Mouse (Mus musculus) hematopoietic stem cell, adult 5-6 weeks (primary cell): ENCODE results near the gene Fahd2a. TPM values are rescaled to one million over a fixed set of nuclear protein-coding genes. Genes with fewer than 3 reads are reported as not detected.
A peak's percentile ranks its signal among the peaks of the same experiment; 100 is the strongest.

Experiments used
- ATAC-seq, 2 experiments: fragments of 125-278 bp in 1 of 2; replicated peaks in 1 of 2; 2 replicates each; pipeline ENCODE4 v1.8.0; 2016 to 2017; ENCODE audit warnings: inconsistent platforms in 2 of 2, mild to moderate bottlenecking in 2 of 2, moderate number of reproducible peaks in 2 of 2, low read depth in 1 of 2, moderate TSS enrichment in 1 of 2; ENCODE audit not compliant: low FRiP score in 2 of 2, poor library complexity in 2 of 2, severe bottlenecking in 2 of 2, insufficient read depth in 1 of 2, low TSS enrichment in 1 of 2
- total RNA-seq: library from RNA; stranded (forward); fragments of 172-1452, 232-1000 nt; gene quantifications from 2 replicates; pipeline ENCODE4 v1.2.3, GENCODE M21; 2017

The Fahd2a gene
- total RNA-seq, 1 experiment from 2014 or later, result 16.2 TPM

DNA sequence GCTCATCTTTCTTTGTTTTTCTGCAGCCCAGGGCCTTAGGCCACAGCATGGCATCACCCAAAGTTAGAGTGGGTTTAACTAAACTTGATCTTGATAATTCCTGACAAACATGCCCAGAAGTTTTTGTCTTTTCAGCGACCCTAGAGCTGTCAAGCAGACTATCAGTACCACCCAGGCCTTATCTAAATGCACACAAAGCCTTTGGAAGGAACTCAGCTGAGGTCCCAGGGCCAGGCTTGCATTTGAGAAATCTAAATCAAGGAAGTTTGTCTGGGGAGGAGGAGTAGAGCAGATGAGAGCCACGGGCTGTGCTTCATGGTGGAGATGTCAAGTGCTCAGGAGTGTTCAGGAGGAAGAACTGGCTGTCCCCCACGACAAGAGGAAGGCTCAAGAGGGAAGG lies 2.5 kb upstream of the Fahd2a start:
- ATAC-seq, result no peak

DNA sequence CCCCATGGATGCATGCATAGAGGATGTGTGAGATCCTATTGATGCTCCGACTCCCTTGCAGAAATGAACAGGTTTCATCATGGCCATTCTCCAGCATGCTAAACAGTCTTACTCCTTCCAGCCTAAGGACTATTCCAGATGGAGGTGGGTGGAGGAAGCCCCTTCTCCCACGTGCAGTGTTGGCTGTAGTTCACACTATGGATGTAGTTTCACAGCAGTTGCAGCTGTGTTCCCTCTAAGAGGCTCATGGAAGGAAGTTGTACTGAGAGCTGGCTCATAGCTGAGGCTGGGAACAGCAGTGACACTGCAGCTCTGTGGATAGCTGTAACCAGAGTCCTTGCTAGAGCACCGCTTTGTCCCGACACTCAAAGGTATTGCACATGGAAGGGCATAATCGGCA lies 6.7 kb downstream of the Fahd2a start:
- no peak for ATAC-seq

DNA sequence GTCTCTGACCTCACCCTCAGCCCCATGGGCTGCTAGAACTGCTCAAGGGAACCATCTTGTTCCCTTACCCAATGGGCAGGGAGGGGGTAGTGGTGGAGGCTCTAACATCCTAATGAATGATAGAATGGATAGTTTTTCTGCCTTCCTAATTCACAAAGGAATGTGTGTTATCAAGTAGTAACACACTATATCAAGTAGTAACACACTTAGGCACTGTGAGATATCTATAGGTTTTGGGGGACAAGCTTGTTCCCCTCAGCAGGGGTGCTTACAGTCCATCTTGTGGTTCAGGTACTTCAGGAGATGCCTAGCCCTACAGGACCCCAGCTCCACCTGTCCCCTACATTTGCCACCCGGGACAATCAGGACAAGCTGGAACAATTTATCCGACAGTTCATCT lies 8.8 kb downstream of the Fahd2a start:
- no peak for ATAC-seq

DNA sequence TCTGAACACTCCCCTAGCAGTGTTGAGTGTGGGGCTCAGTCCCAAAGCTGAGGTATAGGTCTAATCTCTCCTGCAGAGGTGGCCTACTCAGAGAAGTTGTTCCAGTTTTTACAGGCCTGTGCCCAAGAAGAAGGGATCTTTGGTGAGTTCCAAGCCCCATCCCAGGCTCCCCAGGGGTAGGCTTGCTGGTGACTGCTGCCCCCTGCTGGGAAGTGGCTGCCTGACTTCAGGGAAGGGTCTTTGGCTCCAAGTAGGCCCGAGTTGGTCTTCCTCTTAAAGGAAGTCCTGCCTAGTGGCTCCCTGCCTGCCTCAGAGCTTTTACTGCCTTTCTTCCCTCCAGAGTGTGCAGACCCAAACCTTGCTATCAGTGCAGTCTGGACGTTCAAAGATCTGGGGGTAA lies 9.2 kb downstream of the Fahd2a start:
- 0 out of 4 replicates have a peak, but pooled peaks of 1 of the 2 experiments have one; percentile 20 for ATAC-seq

DNA sequence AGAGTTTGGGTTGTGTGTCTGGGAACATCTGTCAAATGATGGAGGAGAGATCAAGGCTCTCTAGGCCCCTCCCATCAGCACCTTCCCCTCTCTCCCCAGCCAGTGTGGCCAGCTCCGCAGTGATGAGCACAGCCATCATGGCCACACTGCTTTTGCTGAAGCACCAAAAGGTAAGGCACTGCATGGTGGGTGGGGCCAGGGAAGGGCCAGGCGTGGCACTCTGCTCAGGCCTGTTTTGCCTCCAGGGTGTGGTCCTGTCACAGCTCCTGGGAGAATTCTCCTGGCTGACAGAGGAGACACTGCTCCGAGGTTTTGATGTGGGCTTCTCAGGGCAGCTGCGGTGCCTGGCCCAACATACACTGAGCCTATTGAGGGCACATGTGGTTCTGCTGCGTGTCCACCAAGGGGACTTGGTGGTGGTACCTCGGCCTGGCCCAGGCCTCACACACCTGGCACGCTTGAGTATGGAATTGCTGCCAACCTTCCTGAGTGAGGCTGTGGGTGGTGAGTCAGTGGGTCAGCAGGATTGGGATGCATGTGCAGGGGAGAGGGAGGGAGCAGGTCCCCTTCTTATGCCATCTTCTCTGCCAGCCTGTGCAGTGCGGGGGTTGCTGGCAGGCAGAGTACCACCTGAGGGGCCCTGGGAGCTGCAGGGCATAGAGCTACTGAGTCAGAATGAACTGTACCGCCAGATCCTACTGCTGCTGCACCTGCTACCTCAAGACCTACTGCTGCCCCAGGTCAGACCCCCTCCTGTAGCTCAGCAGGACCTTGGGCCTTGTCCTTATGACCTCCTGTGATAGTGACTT lies 10.7 kb downstream of the Fahd2a start:
- ATAC-seq, result no peak

DNA sequence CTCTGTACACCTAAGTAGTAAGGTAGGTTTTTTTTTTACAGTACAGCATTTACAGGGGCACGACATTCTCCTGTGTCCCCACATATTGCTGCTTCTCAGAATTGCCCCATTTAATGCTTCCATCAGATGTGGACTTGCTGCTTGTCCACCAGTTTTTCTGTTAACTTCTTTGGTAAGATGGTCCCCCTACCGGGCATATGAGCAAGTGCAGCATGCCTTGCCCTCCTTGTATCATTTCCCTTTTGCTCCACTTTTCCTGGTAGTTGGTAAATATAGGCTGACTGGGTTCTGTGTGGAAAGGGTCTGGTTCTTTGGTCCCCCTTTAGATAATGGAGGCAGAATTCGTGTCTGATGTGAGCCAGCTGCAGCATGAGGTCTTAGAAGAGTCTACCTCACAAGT lies 14.1 kb downstream of the Fahd2a start:
- no peak for ATAC-seq

DNA sequence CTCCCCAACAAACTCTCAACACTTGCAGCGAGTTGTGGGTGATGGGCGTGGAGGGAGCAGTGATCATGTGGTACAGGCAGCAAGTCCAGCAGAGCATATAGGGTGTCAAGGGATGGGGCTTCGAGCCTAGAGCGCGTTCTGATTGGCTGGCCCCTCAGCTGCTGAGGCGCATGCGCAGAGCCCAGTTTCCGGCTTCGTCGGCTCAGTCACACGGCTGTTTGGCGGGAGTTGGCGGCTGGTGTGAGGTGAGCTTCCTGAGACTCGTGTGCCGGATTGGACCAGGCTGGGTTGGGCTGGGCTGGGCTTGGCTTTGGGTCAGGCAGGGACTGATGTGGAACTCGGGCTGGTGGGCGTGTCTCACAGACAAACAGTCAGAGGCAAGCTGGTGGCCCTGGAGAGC lies 19.4 kb downstream of the Fahd2a start, which contains the start of gene Gpat2:
Gene Gpat2, plus strand, starts transcription at position 223 of the 400 bp plus-strand sequence.
- no peak for ATAC-seq

DNA sequence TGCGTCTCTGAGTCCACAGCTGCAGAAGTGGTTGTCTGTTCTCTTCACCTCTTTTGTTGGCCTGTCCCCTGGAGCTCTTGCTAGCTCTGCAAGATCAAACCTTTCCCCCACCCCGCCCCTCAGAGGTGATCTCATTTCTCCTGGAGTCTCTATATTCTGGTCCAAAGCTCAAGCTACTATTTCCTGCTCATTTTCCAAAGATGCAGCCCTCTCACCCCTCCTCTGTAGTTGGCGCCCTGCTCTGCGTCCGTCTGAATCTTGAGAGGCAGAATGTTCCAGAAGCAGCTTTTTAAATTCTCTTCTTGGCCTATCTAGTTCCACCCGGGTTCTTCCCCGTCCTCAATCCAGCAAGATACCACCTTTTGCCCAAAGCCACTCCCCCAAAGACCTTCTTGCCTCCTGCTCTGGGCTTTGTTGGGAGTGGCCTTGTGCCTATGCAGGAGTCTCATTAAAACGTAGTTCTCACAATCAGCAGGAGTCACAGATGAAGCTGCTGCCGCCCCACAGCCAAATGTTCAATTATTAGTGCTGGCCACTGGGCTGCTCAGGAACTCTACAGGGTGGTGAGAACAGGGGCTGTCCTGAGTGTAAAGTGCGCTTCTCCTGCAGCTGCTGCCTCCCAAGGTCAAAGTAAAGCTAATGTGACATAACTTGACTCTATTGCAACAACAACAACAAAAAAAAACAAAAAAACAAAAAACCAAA lies 25.9 kb downstream of the Fahd2a start:
- ATAC-seq, result no peak

DNA sequence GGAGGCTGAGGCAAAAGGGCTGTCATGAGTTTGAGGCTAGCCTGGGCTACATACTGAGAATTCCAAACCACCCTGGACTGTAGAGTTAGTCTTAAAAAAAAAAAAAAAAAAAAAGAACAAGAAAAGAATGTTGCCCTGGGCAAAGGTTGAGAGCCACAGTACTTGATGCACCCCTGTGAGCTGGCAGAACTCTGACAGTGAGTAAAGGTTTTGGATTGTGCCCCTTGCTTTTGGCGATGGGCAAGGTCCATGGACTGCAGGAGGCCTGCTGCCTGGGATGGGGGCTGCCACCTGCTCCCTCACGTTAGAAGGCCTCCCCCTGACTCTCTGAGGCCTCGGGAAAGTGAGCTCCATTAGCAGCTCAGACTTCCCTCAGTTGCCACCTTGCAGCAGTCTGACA lies 27.7 kb downstream of the Fahd2a start:
- no peak for ATAC-seq

DNA sequence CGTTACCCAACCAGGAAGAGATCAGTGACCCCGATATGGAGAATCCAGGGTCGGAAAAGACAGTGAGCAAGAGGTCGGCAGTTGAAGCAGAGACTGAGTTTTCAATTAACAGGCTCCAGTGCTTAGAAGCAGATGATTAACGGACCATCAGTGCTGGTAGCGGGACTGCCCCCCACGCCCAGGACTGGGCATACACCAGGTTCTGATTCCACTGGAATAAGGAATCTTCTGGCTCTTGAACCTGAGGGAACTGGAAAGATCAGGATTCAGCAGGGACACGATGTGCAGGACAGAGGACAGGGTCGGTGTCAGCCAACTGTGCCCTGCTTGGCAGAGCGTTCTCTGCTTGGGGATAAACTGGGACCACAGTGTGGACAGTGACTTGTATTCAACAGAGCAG lies 28.6 kb downstream of the Fahd2a start:
- no peak for ATAC-seq

DNA sequence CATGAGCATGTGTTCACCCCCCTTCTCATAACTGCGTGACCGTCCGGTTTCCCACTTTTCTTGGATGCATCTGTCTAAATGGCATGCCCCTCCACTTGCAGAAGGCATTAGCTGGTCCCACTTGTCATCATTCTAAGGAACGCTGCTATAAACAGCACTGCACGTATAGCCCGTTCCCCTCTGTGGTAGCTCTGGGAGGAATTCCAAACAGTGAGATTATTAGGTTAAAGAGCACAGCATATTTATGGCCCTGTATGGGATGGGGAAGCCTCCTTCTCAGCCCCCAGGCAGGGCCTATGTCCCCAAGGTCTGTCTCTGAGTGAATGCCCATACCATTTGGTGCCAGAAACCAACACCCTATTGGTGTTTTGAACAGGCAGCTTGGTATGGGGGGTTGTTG lies 33.2 kb downstream of the Fahd2a start:
- ATAC-seq, result no peak

DNA sequence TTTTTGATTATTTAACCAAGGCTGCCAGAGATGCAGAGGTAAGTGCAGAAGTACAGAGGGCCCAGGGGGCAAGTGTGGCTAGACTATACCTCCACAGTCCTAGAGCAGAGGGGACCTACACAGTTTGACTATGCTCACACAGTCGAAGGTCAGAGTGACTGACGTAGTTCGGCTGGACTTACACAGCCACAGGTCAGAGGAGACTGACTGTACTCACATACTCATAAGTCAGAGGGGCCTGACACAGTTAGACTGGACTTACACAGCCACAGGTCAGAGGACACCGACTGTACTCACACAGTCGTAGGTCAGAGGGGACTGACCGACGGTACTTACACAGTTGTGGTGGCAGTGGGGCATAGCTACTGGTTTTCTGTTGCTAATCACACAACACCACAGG lies 45.6 kb downstream of the Fahd2a start:
- no peak for ATAC-seq

DNA sequence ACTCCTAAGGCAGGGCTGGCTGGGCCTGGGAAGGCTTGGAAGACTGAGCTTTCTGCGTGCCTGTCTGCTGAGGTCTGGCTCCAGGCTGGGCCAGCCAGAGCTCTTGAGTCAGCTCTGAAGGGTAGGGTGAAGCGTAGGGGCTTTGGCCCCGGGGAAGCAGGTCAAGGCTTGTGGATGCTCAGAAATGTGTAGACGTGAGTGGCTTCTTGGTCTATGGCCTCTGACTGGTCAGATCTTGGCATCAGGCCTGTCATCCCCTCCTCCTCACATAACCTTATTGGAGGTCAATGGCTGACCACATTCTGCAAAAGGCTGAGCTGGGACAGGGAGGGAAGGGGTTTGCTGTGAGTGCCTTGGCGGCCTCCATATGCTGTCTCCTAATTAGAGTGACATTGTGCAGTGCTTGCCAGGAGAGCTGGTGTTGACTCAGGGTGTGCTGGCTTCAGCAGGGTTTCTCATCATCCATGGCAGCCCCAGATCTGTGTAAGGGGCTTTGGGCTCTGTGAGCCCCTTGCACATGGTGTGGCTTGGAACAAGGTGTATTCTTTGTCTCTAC lies 49.7 kb downstream of the Fahd2a start:
- no peak for ATAC-seq

DNA sequence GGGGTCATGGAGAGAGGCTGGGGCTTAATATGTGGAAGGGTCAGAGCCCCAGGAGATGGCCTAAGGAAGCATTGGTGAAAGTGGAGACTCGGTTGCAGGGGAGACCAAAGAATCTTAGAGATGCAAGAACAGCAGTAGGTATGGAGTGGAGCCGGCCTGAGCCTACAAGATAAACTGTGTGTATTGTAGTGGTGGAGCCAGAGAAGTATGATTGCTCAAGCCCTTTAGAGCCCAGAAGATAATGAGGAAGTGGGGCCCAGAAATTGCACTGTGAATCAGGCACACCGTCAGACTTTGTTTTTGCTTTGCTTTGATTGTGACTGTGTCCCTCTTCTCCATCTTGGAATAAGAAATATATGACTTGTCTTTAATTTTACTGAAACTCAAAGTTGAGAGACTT lies 53.0 kb downstream of the Fahd2a start:
- no peak for ATAC-seq

DNA sequence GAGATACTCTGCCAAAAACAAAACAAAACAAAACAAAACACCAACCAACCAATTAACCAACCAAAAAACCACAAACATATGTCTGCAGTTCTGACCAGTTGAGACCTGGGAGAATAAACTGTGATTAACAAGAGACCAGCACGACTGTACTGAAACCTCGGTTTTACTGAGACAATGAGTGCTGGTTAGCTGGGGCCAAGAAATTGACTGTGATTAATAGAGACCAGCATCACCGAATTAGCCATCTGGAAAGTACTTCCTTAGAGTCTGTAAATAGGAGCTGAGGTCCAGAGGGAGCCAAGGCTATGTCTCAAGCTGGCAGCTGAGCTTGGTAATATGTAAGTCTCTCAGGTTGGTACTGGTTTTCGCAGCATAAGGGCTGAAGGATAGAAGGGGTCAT lies 53.5 kb downstream of the Fahd2a start:
- no peak for ATAC-seq

DNA sequence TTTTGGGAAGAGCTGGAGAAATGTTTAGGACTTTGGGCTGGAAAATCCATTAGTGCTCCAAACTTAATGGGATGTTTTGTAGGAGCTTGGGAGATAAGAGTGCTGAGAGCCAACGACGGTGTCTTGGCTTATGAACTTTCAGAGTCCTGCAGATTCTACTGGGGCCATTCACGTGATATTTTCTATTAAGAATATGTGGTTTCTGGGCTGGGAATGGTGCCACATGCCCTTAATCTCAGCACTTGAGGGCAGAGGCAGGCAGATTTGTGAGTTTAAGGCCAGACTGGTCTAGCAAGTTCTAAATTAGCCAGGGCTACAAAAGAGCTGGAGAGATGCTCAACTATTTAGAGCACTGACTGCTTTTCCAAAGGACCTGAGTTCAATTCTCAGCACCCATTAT lies 54.0 kb downstream of the Fahd2a start:
- ATAC-seq, result no peak

DNA sequence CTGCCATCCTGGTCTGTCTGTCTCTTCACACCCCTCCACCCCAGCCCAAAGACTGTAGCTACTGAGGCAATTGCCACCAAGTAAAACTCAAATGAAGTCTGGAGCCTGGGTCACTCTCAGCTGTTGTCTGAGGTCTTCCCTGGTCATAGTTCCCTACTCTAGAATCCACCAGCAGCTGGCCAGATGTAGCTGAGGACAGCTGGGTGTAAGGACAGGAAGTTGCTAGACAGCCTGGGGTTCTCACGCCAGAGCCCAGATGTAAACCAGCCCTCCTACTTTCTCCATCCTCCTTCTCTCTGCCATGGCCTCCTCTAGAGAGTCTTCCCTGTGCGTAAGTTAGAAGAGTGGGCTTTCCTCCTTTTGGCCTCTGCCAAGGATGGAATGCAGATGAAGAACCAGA lies 56.8 kb downstream of the Fahd2a start:
- no peak for ATAC-seq
